Mouse (Mus musculus): ENCODE measurements around the gene Smarce1. TPM values are rescaled to one million over a fixed set of nuclear protein-coding genes. Genes with fewer than 3 reads are reported as not detected.

Gene Smarce1
- polyA plus RNA-seq, 1 experiment from 2014 or later = 130 TPM

DNA sequence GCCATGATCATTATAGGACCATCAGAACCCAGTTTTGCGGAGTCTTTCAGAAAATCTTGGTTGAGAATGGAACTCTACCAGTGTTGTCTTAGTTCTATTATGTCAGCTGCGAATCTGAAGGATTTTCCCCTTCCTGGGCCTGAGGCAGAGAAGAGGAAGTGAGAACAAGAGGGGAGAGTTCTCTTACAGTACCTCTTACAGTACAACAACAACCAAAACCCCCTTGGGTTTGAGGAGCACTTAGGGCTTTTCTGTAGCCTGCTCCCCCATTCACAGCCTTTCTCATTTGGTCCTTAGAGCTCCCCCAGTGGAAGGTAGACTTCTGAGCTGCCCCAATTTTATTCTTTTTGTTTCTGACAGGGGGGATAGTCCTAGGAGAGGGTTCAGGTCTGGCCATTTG lies 44.0 kb downstream of the Smarce1 start:
- ATAC-seq (ENCODE audit: low read depth) (no peak), DNase-seq (ENCODE audit: low spot score) (no peak)
- H3K4me1 ChIP-seq (ENCODE audit: control insufficient read depth, insufficient read depth, low read length) = no peaks in the 10 kb centered on the region
- no peaks in the 10 kb centered on the region for H3K9me3 ChIP-seq (ENCODE audit: control insufficient read depth, low read length)
- H3K4me3 ChIP-seq (ENCODE audit: low read depth, low read length) = no peak overlapping the region
- H3K9ac ChIP-seq (ENCODE audit: low read depth, low read length) = no peak overlapping the region
- H3K27me3 ChIP-seq (replicated peaks; ENCODE audit: control insufficient read depth, insufficient read depth, low read length) = no peaks in the 10 kb centered on the region
- no peak overlapping the region for H3K4me2 ChIP-seq (ENCODE audit: low read depth, low read length)
- 70% methylated on average over 2 of the region's 2 CpGs for WGBS
- H3K36me3 ChIP-seq (ENCODE audit: control insufficient read depth, insufficient read depth, low read length) = no peaks in the 10 kb centered on the region
- no peak overlapping the region for H3K27ac ChIP-seq (replicated peaks; ENCODE audit: low read depth, low read length)

DNA sequence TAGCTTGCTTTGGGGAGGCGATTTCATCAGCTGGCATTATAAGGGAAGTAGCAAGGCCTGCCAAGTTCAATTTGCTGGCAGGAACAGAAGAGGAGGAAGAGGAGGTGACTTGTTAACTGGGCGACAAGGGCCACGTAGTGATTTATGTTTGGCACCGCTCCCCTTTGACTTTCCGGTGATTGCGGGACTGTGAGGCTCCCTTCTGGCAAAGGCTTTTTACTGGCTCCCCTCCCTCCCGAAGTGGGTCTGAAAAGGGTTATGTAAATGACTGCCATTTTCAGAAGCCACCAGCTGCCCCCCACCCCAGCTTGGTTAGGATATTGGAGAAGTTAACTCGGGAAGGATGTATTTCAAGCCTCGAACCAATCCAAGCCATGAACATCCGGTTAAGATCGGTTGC lies 48.2 kb downstream of the Smarce1 start:
- Histone ChIP-seq H3K27me3 (replicated peaks; ENCODE audit: control insufficient read depth, insufficient read depth, low read length) (no peaks in the 10 kb centered on the region), H3K27ac (replicated peaks; ENCODE audit: low read depth, low read length) (no peak overlapping the region), H3K4me1 (ENCODE audit: control insufficient read depth, insufficient read depth, low read length) (no peaks in the 10 kb centered on the region), H3K9ac (ENCODE audit: low read depth, low read length) (no peak overlapping the region), H3K4me3 (ENCODE audit: low read depth, low read length) (no peak overlapping the region), H3K4me2 (ENCODE audit: low read depth, low read length) (no peak overlapping the region), H3K9me3 (ENCODE audit: control insufficient read depth, low read length) (no peaks in the 10 kb centered on the region), H3K36me3 (ENCODE audit: control insufficient read depth, insufficient read depth, low read length) (no peaks in the 10 kb centered on the region)
- no peak for ATAC-seq (ENCODE audit: low read depth)
- 75% methylated on average over 11 of the region's 11 CpGs for WGBS
- no peak for DNase-seq (ENCODE audit: low spot score)

DNA sequence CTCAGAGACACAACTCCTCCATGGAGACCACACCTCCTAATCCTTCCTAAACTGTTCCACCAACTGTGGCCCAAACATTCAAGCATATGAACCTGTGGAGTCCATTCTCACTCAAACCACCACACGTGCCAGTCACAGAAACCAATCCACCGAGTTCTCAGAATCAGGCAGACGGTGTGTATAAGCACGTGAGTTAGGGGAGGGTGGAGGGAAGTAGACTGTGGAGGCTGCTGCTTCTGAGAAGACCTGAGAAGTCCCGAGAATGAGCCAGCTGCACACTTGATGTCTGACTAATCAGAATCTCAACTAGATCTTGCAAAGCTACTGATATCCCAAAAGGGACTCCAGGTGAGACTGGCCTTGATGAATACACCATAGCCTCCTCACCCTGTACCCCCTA lies 50.7 kb downstream of the Smarce1 start:
- Histone ChIP-seq H3K27ac (replicated peaks; ENCODE audit: low read depth, low read length) (no peak overlapping the region), H3K4me1 (ENCODE audit: control insufficient read depth, insufficient read depth, low read length) (no peaks in the 10 kb centered on the region), H3K9me3 (ENCODE audit: control insufficient read depth, low read length) (no peaks in the 10 kb centered on the region), H3K4me2 (ENCODE audit: low read depth, low read length) (no peak overlapping the region), H3K9ac (ENCODE audit: low read depth, low read length) (no peak overlapping the region), H3K27me3 (replicated peaks; ENCODE audit: control insufficient read depth, insufficient read depth, low read length) (no peaks in the 10 kb centered on the region), H3K4me3 (ENCODE audit: low read depth, low read length) (no peak overlapping the region), H3K36me3 (ENCODE audit: control insufficient read depth, insufficient read depth, low read length) (no peaks in the 10 kb centered on the region)
- 90% methylated on average over 5 of the region's 5 CpGs for WGBS
- DNase-seq (ENCODE audit: low spot score) (no peak), ATAC-seq (ENCODE audit: low read depth) (no peak)

DNA sequence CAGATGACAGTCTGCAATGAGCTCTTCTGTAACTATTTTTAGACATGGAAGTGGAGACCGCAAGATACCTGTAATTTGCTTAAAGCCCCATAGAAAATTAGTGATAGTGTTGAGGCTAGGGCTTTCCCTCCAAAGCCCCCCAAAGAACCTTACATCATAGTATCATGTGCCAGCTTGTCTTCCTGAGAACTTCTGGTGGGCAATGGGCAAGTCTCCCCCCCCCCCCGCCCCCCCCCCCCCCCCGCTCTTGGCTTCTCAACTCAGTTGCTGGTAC lies 53.0 kb downstream of the Smarce1 start:
- ATAC-seq (ENCODE audit: low read depth) = no peak
- Histone ChIP-seq H3K4me1 (ENCODE audit: control insufficient read depth, insufficient read depth, low read length) (no peaks in the 10 kb centered on the region), H3K4me2 (ENCODE audit: low read depth, low read length) (no peak overlapping the region), H3K9me3 (ENCODE audit: control insufficient read depth, low read length) (no peaks in the 10 kb centered on the region), H3K4me3 (ENCODE audit: low read depth, low read length) (no peak overlapping the region), H3K27ac (replicated peaks; ENCODE audit: low read depth, low read length) (no peak overlapping the region), H3K36me3 (ENCODE audit: control insufficient read depth, insufficient read depth, low read length) (no peaks in the 10 kb centered on the region), H3K9ac (ENCODE audit: low read depth, low read length) (no peak overlapping the region), H3K27me3 (replicated peaks; ENCODE audit: control insufficient read depth, insufficient read depth, low read length) (no peaks in the 10 kb centered on the region)
- no peak for DNase-seq (ENCODE audit: low spot score)
- 93% methylated on average over 1 of the region's 3 CpGs for WGBS

DNA sequence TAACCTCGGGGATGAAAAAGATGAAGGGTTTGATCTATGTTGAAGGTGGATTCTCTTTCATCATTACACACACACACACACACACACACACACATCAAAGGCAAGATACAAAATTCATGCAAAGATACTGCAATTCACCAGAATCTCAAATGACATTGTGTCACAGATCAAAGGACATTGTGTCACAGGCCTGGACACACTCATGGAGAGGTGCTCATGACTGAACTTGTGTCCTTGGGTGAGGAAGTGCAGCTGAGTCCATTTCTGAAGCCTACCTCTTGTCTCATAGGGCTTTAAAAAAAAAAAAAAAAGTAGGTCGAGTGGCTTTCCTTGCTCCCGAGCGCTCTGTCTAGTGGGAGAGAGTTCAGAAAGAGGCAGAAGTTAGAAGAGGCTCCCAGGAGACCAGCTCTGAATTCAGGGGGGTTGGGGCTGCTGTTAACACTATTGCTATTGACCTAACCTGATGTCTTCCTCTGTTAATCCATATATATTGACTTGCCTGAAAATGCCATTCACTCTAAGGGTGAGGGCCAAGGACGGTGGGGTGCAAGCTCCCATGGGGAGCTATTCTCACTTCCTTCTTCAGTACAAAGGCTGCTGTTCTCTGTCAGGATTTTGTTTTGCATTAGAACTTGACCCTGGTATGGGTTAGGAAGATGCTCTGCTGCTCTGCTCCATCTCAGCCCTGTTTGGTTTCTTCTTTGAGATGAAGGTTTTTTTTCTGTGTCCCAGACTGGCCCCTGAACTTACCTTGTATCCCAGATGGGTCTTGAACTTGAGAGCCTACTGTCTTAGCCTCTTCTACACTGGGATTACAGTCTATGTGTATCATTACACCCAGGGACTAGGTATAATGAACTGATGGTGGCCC lies 53.5 kb downstream of the Smarce1 start:
- H3K27me3 ChIP-seq (replicated peaks; ENCODE audit: control insufficient read depth, insufficient read depth, low read length) = no peaks in the 10 kb centered on the region
- WGBS = 57% methylated on average over 5 of the region's 5 CpGs
- DNase-seq (ENCODE audit: low spot score) (no peak), ATAC-seq (ENCODE audit: low read depth) (no peak)
- H3K36me3 ChIP-seq (ENCODE audit: control insufficient read depth, insufficient read depth, low read length) = no peaks in the 10 kb centered on the region
- H3K9me3 ChIP-seq (ENCODE audit: control insufficient read depth, low read length) = no peaks in the 10 kb centered on the region
- no peak overlapping the region for H3K4me3 ChIP-seq (ENCODE audit: low read depth, low read length)
- no peak overlapping the region for H3K9ac ChIP-seq (ENCODE audit: low read depth, low read length)
- H3K4me1 ChIP-seq (ENCODE audit: control insufficient read depth, insufficient read depth, low read length) = no peaks in the 10 kb centered on the region
- no peak overlapping the region for H3K27ac ChIP-seq (replicated peaks; ENCODE audit: low read depth, low read length)
- H3K4me2 ChIP-seq (ENCODE audit: low read depth, low read length) = no peak overlapping the region

DNA sequence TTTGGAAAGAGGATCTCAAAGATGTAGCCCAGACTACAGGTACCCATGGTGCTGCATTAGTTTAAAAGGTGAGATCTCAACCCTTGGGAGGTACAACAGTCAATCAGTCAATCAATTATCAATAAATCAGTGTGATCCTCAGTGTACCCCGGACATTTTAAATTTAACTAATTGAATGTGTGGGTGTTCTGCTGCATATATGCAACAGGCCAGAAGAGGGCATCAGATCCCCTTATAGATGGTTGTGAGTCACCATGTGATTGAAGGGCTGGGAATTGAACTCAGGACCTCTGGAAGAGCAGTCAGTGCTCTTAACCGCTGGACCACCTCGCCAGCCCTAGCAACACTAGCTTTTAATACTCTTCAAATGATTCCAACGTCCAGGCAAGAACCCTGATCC lies 58.8 kb downstream of the Smarce1 start:
- H3K27me3 ChIP-seq (replicated peaks; ENCODE audit: control insufficient read depth, insufficient read depth, low read length) = no peaks in the 10 kb centered on the region
- no peaks in the 10 kb centered on the region for H3K36me3 ChIP-seq (ENCODE audit: control insufficient read depth, insufficient read depth, low read length)
- H3K27ac ChIP-seq (replicated peaks; ENCODE audit: low read depth, low read length) = no peak overlapping the region
- H3K4me3 ChIP-seq (ENCODE audit: low read depth, low read length) = no peak overlapping the region
- no peak for ATAC-seq (ENCODE audit: low read depth)
- no peak for DNase-seq (ENCODE audit: low spot score)
- H3K9me3 ChIP-seq (ENCODE audit: control insufficient read depth, low read length) = no peaks in the 10 kb centered on the region
- H3K4me2 ChIP-seq (ENCODE audit: low read depth, low read length) = no peak overlapping the region
- H3K4me1 ChIP-seq (ENCODE audit: control insufficient read depth, insufficient read depth, low read length) = no peaks in the 10 kb centered on the region
- WGBS = 89% methylated on average over 4 of the region's 4 CpGs
- H3K9ac ChIP-seq (ENCODE audit: low read depth, low read length) = no peak overlapping the region

DNA sequence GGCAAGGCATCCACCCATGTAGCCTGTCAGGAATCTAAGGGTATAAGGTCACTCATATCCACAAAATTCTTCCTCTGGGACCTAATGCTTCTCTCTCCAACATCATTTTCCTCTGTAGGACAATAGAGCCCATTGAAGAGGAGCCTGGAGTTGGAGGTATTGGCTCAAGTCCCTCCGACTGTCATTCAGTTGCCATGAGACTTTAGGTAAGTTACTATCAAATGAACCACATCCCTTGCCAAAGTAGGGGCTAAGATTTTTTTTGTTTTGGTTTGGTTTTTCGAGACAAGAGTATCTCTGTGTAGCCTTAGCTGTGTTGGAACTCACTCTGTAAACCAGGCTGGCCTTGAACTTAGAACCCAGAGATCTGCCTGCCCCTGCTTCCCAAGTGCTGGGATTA lies 59.4 kb downstream of the Smarce1 start:
- Histone ChIP-seq H3K27ac (replicated peaks; ENCODE audit: low read depth, low read length) (no peak overlapping the region), H3K36me3 (ENCODE audit: control insufficient read depth, insufficient read depth, low read length) (no peaks in the 10 kb centered on the region), H3K4me1 (ENCODE audit: control insufficient read depth, insufficient read depth, low read length) (no peaks in the 10 kb centered on the region), H3K27me3 (replicated peaks; ENCODE audit: control insufficient read depth, insufficient read depth, low read length) (no peaks in the 10 kb centered on the region), H3K9ac (ENCODE audit: low read depth, low read length) (no peak overlapping the region), H3K4me2 (ENCODE audit: low read depth, low read length) (no peak overlapping the region), H3K4me3 (ENCODE audit: low read depth, low read length) (no peak overlapping the region), H3K9me3 (ENCODE audit: control insufficient read depth, low read length) (no peaks in the 10 kb centered on the region)
- ATAC-seq (ENCODE audit: low read depth) = no peak
- WGBS = 63% methylated on average over 2 of the region's 2 CpGs
- no peak for DNase-seq (ENCODE audit: low spot score)

DNA sequence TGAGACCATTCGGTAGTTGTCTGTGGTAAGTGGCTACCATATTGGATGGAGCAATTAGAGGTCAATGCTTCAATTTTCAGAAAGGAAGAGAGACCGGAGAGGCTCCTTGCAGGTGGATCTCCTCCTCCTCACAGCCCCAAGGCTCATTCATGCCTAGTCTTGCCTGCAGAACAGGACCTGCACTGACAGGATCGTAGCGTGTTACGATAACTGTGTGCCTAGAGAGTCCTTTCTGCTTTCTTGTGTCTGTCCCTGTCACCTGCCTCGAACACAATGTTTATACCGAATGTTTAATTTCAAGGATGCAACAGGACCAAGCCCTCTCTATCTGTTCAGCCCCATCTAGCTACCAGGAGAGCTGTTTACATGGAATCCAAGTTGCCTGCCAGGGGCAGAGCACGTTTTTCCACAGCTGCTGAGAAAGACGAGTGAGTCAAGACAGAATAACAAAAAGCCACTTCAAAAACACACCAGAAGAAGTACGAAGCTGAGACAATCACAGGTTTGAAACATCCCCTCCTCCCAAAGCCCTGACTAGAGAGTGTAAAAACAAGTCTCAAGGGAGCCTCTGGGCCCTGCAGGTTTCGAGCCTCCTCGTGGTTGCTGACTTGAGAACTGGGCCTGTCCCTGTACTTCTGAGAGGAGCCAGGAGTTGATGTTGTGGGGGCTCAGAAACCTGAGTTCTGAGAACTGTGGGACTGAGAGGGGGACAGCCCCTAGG lies 60.1 kb downstream of the Smarce1 start:
- WGBS = 55% methylated on average over 12 of the region's 12 CpGs
- H3K36me3 ChIP-seq (ENCODE audit: control insufficient read depth, insufficient read depth, low read length) = no peaks in the 10 kb centered on the region
- no peak overlapping the region for H3K4me2 ChIP-seq (ENCODE audit: low read depth, low read length)
- H3K27me3 ChIP-seq (replicated peaks; ENCODE audit: control insufficient read depth, insufficient read depth, low read length) = no peaks in the 10 kb centered on the region
- no peak overlapping the region for H3K9ac ChIP-seq (ENCODE audit: low read depth, low read length)
- no peak overlapping the region for H3K27ac ChIP-seq (replicated peaks; ENCODE audit: low read depth, low read length)
- ATAC-seq (ENCODE audit: low read depth) (no peak), DNase-seq (ENCODE audit: low spot score) (peak; percentile 40)
- H3K4me3 ChIP-seq (ENCODE audit: low read depth, low read length) = no peak overlapping the region
- H3K9me3 ChIP-seq (ENCODE audit: control insufficient read depth, low read length) = no peaks in the 10 kb centered on the region
- no peaks in the 10 kb centered on the region for H3K4me1 ChIP-seq (ENCODE audit: control insufficient read depth, insufficient read depth, low read length)

DNA sequence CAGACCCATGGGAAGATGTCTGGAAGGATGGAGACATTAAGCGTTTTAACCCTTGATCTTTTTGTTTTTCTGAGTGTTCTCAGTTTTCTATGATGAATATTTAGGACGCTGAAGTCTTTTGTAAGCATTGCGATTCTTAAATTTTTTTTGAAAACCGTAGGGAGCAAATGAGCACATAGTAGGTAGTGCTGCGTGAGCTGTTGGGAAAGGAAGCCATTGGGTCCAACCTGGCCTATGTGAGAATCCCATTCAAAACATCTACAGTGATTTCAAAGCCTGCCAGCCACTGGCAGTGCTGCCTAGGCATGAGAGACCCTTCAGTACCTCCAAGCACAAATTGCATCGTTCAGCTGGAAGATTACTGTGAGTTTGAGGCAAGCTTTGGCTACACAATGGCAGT lies 60.8 kb downstream of the Smarce1 start:
- DNase-seq (ENCODE audit: low spot score) (no peak), ATAC-seq (ENCODE audit: low read depth) (no peak)
- 86% methylated on average over 6 of the region's 6 CpGs for WGBS
- Histone ChIP-seq H3K9ac (ENCODE audit: low read depth, low read length) (no peak overlapping the region), H3K4me2 (ENCODE audit: low read depth, low read length) (no peak overlapping the region), H3K27ac (replicated peaks; ENCODE audit: low read depth, low read length) (no peak overlapping the region), H3K36me3 (ENCODE audit: control insufficient read depth, insufficient read depth, low read length) (no peaks in the 10 kb centered on the region), H3K9me3 (ENCODE audit: control insufficient read depth, low read length) (no peaks in the 10 kb centered on the region), H3K4me3 (ENCODE audit: low read depth, low read length) (no peak overlapping the region), H3K4me1 (ENCODE audit: control insufficient read depth, insufficient read depth, low read length) (no peaks in the 10 kb centered on the region), H3K27me3 (replicated peaks; ENCODE audit: control insufficient read depth, insufficient read depth, low read length) (no peaks in the 10 kb centered on the region)
